Mouse (Mus musculus): ENCODE measurements around the gene Plod1. TPM values are rescaled to one million over a fixed set of nuclear protein-coding genes. Genes with fewer than 3 reads are reported as not detected.

The Plod1 gene
- 10 to 100 TPM; 21.3 to 25.1 TPM for total RNA-seq (2021)

DNA sequence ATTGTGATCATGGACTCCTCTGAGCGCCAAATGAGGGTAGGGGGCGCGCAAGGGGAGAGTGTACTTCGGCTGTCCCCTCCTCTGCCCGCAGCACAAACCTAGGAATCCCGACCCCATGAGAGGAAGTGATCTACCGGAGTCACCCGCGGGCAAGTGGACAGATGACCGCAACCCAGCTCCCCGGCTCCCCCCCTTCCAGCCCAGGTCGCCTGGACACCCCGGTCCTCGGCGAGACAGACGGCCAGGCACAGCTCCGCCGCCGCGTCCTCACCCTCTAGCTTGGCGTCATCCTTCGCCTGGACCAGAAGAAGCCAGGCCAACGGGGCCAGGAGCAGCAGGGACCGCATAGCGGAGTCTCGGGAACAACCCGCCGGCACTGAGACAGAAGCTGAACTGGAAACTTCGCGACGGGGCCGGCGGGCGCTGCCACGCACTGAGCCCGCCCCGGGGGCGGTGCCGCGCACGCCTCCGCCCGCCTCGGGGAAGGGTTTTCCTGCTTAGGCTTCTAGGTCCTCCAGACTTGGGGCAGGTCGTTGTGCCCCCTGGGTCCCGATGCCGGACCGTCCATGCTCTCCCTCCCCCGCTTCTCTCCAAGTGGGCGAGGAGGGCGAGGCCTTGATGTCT, at the start of gene Plod1:
TSS of gene Plod1 (minus strand) at position 437 of the 624 bp plus-strand sequence.
- DNase-seq, result peak; percentile 81

DNA sequence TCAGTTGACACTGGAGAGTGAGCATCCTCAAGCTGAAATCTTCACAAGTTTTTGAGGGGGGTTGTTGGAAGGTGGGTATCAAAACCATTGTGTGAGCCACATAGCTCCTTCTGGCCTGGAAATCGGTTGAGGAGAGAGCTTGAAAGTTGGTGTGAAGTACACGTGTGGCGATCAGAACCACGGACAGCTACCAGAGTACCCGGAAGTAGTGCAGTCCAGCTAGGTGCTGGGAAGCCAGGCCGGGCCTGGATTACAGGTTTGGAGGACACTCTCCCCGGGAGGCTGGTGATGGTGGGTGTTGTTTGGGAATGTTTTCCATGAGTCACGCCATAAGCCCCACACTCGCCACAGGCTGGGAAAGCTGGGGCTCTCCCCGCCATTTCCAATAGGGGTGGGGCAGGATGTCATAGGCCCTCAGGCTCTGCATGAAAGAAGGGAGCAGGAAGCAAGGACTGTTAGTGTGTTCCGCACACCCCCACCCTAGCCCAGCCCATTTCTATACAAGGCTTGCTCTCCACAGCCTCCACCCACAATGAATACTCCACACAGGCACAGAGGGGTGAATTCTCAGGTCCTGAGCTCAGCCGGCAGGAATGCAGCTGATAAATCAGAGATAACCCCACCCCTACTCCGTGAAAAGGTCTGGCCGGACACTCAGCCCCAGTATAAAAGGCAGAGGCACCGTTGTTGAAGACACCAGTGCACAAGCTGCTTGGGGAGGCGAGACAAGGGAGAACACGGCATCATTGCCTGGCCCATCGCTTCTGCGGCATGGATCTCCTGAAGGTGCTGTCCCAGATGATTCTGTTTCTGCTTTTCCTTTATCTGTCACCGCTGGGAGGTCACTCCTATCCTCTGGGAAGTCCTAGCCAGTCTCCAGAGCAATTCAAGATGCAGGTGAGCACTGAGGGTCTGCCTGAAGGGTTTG, 48.9 kb upstream of the Plod1 start, which contains the start of gene Nppb:
TSS of gene Nppb (plus strand) at position 584 of the 928 bp plus-strand sequence.
- DNase-seq, result no peak

DNA sequence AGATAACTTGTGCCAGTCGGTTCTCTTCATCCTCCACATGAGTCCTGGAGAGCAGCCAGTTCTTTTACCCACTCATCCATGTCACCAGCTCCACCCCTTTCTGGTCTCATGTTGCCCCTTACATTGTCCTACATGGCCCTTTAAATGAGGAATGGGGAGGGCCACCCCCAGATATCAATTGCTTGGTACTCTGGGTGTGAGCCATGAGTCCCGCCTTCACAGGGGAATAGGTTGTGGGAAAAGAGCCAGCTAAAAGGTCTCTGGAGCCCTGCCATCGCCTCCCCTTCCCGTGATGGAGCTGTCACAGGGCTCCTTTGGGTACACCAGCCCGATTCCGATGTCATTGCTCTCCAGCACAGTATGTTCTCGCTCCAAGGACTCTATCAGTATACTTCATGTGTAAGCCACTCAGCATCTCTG, 42.9 kb upstream of the Plod1 start:
- no peak for DNase-seq

DNA sequence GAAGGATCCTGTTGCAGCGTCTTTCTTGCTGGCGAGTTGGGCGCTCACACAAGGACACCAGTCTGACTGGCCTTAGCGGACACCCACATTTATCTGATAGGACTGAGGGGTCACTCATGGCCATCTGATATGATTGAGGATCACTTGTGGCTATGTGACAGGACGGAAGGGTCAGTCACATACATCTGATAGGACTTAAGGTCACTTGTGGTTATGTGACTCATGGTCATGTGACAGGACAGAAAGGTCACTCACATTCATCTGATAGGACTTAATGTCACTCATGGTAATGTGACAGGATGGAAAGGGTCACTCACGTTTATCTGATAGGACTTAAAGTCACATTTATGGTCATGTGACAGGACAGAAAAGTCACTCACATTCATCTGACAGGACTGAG, 41.8 kb upstream of the Plod1 start:
- DNase-seq, result no peak

DNA sequence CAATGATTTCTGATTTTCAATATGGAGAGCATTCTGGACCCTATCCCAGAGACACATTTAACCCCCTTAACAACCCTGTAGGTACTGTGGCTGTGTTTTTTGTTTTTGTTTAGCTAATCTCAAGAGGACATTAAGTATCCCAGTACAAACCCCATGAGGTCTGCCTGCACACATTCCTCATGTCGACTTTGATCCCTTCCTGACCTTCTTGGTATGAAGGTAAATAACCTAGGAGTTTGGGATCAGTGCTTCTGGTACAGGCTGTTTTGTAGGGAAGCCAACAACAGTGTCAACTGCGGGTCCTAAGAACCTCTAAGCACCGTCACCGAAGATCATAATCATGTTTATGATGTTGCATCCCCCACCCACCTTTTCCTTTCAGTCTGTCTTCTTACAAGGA, 41.2 kb upstream of the Plod1 start:
- no peak for DNase-seq

DNA sequence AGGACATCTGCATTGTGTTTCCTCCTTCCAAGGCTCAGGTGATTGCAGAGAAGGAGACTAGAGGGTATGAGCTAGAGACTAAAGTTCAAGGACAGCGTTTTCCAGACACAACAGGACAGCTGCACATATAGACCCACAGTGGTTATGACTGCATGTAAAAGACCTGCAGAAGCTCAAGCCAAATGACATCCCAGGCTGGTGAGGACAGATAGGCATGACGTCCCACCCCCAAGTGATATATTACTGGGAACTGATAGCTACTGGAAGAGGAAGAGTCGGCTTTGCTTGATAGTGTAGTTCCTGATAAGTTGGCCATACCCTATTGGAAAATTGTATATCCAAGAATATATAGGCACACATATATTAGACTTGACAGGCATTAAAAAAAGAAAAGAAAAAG, 39.7 kb upstream of the Plod1 start:
- no peak for DNase-seq

DNA sequence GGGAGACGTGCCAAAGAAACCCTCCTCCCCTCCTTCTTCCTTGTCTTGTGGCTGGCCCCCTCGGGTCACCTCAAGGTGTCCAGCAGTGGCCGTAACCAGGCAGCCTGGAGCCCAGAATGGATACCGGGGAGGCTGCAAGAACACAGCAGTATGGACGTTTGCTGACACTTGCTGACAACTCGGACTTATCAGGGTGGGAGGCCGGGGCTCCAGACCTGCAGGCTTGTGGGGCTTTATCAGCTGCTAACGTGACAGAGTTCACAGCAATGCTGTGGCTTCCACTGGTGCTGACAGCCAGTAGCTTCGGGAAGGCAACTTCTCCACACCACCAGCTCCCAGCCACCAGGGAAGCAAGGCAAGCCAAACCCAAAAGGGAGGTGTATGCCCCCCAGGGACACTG, 32.8 kb upstream of the Plod1 start:
- no peak for DNase-seq

DNA sequence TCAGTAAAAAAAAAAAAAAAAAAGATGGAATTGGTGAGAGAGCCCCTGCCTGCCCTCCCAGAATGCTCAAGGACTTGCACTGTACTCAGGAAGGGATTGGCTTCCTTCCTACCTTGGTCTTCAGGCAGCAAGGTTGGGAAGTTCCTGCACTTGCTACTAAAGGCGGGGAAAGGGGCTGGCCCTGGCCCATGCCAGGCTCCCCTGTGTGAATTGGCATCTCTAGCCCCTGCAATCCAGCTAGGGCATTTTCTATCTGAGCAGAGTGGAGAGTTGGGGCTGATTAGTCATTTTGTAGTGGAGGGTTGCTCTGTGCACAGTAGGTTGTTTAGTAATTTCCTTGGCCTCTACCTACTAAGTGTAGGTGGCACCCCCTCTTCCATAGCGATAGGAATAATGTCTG, 32.2 kb upstream of the Plod1 start:
- DNase-seq, result no peak

DNA sequence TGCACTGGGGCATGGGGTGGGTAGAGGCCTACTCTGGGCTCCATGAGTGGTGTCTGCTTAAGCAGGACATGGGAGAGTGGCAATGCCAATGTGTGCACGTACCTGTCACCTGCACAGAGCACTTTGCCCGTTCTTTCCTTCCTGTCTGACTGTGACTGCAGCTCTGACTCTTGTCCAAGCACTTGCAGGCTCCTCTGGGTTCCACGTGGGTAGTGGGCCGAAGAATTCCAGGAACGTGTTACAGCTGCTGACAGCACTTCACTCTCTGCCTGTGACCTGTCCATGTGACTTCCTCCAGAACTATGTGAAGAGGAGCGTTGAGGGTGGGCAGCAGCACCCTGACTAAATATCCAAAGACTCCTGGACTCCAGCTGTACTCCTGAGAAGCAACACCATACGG, 29.1 kb upstream of the Plod1 start:
- DNase-seq, result no peak

DNA sequence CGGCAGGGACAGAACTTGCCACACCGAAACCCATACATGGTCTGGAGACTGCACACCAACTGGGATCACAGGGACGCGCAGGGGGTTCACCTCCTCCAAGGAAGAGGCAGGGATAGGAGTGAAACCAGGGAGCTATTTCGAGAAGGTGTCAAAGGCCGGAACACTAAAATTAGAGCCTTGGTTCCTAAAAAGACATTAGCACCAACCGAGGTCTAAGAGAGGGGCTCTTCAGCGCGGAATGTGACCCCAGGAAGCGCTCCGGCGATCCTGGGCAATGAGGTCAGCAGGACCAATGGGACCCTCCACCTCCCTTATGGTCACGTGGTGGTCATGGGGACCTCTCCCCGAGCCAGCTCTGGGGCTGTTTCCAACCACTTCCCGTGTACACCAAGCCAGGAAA, 27.1 kb upstream of the Plod1 start:
- DNase-seq, result no peak

DNA sequence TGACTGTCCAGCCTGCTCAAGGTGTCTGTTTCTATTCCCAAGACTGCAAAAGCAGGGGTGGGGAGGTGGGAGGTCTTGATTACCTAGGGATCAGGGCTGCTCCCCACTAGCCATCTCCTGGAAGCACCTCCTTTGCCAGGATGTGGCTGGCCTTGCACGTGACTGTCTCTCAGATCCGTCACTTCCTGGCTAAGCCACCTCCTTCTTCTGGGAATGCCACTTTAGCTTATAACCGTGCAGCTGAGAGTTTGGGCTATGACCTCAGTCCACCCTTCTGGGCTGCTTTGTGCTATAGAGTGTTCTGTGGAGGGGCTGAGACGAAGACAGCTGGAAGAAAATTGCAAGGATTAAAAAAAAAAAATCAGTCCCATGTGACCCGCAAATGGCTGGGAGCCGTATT, 26.2 kb upstream of the Plod1 start:
- no peak for DNase-seq

DNA sequence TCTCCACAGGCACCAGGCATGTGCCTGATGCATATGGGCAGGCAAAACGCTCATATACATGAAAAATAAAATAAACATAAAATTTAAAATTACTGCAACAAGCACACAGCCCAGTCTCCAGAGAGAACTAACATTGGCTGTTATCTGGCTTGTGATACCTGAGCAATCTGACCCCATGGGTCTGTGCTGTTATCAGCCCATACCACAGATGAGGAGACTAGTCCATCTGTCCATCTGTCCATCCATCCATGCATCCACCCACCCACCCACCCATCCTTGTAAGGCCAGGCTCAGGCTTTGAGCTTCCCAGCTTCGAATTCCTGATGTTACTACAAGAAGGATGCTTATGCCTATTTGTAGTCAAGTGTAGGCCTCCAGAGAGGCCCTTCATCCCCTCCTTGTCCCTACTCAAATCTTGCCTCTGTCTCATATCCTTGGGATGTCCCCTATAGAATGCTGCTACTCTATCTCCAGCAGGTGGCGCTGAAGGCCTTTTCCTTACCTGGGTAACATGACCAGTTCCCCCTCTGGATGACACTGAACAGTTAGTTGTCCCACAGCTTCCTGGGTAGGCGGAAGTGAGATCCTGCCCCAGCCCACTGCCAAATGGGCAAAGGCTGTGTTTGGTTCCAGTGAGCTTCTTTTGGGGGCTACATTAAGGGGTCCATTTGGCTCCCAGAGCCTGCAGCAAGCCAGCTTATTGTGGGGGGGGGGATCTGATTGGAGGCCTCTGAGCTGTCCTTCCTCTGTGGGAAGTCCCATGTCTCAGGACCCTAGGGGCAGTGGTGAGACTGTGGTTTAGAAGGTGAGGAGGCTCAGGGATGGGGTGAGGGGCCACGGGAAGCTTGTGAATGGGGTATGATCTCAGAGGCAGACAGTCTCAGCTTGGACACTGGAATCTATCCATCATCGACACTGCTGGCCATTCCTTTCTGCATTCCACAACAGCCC, 23.6 kb upstream of the Plod1 start:
- no peak for DNase-seq

DNA sequence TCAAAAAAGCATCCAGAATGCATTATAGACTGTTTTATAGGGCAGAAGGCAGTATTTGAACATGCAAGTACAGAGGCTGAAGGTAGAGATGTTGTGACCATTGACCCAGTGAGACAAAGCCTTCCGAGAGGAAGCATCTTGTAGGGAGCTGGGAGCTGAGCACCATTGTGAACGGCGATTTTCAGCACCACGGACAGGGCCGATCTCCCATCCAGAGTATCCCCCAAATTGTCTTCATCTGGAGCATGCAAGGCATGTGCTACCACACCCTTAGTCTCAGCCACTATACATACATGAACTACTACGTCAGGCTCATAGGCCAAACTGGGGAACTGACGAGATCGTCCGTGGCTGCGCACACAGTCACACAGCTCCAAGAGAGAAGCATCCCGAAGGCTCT, 20.6 kb upstream of the Plod1 start:
- DNase-seq, result no peak

DNA sequence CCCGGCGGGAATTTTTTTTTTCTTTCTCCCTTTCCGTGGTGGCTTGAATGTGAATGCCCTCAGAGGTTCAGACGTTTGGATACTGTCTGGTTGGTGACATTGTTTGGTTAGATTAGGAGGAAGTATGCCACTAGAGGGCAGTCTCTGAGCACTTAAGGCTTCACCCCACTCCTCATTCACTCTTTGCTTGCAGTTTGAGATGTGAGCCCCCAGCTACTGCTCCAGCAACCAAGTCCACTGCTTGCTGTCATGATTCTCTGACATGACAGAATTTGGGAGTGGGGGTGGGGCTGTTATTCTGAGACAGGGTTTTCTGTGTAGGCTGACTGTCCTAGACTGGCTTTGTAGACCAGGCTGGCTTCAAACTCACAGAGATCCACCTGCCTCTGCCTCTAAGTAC, 17.0 kb upstream of the Plod1 start:
- no peak for DNase-seq

DNA sequence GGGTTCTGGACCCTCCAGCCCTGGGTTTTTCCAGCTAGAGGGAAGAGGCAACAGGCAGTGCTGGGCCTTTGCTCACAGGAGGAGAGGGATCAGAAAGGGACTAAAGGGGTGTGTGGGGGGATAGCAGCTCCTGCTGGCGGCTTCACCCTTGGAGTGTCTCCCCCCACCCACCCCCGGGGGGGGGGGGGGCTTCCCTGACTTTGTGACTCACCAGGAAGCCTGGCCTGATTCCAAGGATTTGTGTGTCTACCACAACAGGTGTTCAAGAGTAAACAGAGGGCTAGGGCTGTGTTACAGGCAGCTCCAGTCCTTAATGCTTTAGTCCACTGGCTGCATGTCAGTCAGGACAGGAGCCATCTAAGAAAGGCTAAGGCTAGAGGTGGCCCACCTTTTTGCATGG, 10.9 kb upstream of the Plod1 start:
- DNase-seq, result no peak

DNA sequence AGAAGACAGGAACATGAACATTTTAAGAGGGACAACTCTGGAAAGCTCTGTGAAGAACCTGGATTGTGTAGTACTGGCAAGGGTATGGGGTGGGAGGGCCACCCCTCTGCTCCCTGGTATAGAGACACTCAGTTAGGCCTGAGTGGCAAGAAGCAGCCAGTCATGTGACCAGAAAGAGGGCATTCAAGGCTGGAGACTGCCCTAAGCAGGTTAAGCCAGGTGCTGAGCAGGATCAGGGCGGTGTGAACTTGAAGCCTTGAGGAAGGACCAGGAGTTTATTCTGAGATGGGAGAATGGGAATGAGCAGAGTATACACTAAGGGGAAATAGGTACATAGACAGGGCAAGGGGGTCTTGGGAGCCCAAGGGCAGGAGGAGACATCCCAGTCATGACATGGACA, 6.4 kb upstream of the Plod1 start:
- DNase-seq, result no peak

DNA sequence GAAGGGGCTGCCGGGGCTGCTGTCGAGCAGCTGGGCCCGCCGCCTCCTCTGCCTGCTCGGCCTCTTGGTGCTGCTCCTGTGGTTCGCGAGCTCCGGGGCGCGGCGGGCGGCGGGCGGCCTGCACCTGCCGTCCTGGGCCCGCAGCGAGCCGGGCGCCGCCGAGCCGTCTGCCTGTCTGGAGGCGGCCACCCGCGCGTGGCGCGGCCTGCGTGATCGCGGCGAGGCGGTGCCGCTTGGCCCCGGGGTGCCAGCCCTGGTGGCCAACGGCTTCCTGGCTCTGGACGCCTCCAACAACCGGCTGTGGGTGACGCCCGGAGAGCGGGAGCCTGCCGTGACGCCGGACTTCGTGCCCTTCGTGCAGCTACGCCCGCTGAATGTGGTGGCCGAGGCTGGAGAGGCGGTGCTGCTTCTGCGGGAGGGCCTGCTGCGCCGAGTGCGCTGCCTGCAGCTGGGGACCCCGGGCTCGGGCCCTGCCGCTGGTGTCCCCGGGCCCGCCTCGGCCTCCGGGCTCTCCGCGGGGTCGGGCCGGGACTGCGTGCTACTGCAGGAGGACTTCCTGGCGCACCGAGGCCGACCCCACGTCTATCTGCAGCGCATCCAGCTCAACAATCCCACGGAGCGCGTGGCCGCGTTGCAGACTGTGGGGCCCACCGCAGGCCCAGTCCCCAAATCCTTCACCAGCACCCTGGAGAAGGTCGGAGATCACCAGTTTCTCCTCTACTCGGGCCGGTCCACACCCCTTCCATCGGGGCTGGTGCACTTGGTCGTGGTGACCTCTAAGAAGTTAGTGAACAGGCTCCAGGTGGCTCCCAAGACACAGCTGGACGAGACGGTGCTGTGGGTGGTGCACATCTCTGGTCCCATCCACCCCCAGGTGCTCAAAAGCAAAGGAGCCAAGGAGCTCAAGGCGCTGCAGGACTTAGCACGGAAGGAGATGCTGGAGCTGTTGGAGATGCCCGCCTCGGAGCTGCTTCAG, 4.8 kb upstream of the Plod1 start:
- DNase-seq, result peak in 1 of 2 experiments; percentile 36

DNA sequence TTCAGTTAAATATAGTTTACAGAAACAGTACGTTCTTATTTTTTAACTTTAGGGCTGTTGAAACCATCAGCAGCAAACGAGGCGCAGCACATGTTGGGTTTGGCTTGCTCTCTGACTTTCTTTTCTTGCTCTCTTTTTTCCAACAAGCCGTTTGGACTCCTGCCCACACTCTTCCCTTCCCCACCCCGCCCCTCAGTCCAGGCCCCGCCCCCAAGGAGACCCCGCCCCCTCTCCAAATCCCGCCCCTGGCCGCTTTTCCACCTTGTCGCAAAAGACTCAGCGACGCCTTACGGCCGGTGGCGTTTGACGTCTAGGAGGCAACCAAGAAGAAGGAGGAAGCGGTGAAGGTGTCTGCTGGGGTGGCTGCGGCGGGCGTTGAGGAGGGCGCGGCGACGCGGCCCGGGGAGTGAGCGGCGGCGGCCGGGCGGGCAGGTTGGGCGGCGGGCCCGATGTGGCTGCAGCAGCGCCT, 4.0 kb upstream of the Plod1 start, which contains the start of gene 2510039O18Rik:
TSS of gene 2510039O18Rik (plus strand) at position 320 of the 469 bp plus-strand sequence.
- peak; percentile 77 to 80 for DNase-seq

DNA sequence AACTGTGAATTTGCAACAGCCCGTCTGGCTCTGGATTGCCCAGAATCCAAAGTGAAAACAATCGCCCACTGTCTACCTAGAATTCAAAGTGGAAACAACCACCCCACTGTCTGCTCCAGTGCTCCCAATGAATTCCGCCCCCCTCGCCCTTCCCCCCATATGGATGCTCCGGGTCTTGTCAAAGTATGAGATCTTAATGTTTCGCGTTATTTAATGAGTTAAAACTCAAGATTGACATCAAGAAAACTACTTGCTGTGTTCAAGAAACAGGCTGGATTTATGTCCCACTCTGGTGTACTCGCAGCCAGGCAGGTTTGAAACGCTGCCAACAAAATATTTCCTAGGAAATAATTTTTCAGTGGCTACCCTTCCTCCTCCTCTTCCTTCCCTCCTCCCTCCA, 3.5 kb upstream of the Plod1 start:
- DNase-seq, result no peak

DNA sequence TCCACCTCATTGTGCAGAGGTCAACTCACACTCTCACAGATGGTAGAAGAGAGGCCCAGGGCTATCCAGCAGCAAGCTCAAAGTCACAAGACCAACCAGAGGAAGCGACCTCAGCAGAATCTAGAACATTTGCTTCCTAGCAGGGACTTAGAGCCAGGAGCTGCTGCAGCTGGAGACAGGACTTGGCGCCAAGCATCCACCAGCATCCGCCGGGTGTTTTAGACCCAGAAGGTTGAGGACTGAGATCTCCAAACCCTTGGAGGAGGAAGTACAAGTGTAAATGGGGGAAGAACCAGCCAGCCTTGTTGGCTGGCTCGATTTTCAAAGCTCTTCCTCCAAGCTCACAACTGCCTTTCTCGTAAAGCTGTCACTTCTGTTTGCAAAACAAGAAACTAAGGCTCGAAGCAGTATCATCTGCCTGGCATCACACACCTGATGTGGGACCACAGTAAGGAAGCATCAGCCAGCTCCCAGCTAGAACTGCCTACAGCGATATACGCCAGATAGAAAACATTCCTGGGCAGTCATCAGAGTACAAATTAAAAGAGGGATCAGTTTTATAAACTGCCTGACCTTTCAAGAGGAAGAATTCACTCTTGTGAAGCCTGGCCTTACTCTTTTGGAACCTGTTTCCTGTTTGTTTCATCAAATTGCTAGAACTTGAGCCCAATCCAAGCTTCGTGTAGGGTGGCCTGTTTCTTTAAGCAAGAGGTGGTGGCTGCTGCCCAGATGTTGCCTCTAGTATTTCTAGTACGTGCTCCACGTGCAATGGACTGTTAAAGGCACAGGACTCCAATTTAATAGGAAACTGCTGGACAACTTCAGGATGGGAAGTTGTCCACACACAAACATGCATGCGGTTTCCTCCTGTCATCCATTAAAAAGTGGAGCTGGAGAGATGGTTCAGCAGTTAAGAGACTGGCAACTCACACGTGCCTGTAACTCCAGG, 1.9 kb upstream of the Plod1 start:
- DNase-seq, result no peak
